Mouse (Mus musculus): Measurements from ENCODE around the gene Igfals. TPM values are rescaled to one million over a fixed set of nuclear protein-coding genes. Genes with fewer than 3 reads are reported as not detected.

Igfals gene
- 0.12 TPM in 1 of 2 replicates, not detected in the other for polyA plus RNA-seq (2012; ENCODE audit: low replicate concordance)

DNA sequence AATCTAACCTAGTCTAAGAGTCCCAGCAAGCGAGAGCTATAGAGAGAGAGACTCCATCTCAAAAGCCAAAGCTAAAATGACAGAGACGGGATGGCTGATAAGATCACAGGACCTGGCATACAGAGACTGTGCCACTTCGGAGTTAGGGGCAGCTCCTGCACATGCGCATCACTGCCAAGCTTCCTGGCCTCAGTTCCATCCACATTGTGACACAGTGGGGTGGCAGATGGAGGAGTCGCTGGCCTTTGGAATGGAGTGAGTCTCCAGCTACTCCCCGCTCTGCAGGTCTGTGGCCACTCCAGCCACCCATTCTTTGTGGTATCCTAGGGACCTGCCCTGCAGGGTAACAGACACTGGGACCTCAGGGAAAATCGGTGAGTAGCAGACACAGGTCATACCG, at the start of gene Igfals:
Igfals (plus strand) TSS at position 222 of the 400 bp plus-strand sequence.

DNA sequence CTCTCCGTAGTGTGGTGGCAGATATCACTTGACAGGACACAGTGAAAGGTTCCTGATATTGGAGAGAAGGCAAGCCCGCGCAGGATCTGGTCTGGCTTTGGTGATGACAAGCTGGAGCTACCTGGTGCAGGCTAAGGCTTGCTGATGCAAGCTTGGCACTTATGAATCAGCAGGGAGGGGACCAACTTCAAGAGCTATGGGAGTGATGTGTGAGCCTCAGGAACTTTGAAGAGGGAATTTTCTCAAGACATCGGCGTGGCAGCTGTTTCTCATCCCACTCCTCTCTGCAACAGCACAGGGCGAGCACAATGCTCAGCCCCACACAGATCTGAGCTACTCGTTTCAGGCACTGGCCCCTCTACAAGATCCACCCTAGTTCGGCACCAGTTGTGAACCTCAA, 26.0 kb upstream of the Igfals start, which contains the start of gene Hagh:
Hagh (plus strand) TSS at position 302 of the 400 bp plus-strand sequence.

DNA sequence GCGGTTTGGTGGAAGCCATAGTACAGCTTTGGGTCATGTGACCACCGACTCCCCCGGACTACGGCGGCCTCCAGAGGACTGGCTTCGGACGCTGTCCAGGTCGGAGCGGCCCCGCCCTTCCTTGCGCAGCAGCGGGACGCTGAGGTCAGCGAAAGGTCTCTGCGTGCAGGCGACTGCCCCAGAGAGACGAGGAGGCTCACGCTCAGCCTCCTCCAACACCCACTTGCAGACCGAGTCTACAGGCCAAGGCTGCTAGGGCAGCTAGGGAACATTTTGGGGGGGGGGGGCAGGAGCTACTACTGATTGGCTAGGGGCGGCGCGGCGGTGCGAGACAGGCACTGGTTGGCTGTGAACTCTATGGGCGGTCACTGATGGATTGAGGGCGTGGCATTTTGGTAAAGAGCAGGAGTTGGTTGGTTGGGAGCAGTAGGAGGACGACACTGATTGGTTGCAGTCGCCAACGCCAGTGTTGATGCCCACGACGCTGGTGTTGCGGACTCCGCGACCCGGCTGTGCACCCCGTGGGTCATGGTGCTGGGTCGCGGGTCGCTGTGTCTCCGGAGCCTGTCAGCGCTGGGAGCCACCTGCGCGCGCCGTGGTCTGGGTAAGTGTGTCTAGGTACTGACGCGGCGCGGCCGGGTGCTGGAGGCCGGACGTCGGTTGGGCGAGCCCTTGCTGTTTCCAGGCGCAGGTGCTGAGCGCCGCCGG, 15.6 kb upstream of the Igfals start, which contains the start of gene Fahd1:
Fahd1 (minus strand) TSS at position 300 of the 708 bp plus-strand sequence.

DNA sequence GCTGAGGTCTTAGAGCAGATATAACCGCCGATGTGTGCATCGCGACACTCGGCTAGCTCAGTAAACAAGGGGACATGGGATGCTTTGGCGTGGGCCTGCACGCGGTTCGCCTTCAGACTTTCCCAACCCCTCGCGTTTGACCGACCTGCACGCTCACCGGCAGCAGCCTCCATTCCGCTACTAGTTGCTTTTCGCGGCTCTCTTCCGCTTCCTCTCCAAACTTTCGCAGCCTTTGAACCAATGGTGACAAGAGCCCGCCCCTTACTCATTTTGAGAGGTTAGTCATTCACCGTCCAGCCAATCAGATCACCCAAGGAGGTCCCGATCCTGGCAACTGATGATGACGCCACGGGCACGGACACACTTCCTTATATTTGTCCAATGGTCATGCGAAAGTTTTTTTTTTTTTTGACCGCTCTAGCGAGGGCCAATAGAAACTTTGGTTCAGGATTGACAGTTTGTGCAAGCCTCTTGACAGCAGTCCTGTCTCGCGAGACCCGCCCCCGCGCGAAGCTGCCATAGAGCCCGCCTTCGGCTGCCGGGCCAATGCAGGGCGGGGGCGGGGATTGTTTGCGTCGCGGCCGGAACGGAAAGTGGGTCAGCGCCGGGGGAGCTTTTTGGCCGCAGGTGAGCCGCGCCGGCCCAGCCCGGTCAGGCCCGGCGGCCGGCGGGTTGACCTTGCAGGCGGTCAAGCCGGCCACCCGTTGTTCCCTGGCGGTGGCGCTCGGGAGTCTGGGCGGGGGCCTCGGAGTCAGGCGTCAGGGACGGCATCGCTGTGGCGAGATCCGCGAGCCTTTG, 20.5 kb downstream of the Igfals start, which contains the start of the genes Nubp2 and Spsb3:
Nubp2 (minus strand) TSS at position 216 of the 798 bp plus-strand sequence.
Spsb3 (plus strand) TSS at position 510 of the 798 bp plus-strand sequence.

DNA sequence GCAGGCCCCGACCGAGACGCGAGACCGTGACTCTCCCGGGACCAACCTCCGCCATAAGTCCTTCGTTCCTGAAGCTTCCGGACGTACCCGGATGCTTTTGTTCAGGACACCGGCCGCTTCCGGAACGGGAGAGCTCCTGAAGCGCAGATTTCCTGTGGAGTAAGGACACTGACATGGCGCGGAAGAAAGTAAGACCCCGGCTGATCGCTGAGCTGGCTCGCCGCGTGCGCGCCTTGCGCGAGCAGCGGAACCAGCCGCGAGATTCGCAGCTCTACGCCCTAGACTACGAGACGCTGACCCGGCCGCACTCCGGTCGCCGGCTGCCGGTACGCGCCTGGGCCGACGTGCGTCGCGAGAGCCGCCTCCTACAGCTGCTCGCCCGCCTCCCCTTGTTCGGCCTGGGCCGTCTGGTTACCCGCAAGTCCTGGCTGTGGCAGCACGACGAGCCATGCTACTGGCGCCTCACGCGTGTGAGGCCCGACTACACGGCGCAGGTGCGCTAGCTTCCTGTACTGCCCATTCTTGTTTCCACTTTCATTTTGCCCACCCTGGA, 29.3 kb downstream of the Igfals start, which contains the start of the genes Eme2 and Mrps34:
Eme2 (minus strand) TSS at position 93 of the 553 bp plus-strand sequence.
Mrps34 (plus strand) TSS at position 122 of the 553 bp plus-strand sequence.

DNA sequence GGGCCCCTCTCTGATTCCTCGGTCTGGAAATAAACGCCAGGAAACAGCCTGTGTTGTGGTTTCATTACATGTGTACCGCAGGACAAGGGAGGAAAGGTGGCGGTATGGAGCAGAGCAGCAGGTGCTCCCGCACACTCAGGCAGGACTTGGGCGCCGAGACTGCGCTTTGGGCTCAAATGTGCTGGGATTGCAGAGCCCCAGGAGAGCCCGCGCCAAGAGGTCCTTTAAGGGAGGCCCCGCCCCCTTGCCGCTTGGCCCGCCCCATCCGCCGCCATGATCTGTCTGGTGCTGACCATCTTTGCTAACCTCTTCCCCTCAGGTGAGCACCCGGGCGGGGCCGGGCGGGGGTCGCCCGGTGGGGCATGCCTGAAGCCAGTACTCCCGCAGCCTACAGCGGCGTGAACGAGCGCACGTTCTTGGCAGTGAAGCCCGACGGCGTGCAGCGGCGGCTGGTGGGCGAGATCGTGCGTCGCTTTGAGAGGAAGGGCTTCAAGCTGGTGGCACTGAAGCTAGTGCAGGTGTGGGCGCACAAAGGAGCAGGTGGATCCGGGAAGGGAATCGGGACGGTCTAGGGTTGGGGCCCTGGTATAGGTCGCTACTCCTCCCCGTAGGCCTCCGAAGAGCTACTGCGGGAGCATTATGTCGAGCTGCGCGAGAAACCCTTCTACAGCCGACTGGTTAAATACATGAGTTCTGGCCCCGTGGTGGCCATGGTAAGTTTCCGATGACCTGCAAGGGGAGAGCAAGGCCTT, 30.6 kb downstream of the Igfals start, which contains the start of gene Nme3:
Nme3 (plus strand) TSS at position 260 of the 752 bp plus-strand sequence.

Other genes starting within 250 kb of the Igfals start
- 37.6 and 45.7 TPM in 2 replicates for gene Tsc2, start 233.4 kb upstream of the Igfals start, polyA plus RNA-seq (2012; ENCODE audit: low replicate concordance)
- gene Nthl1, start 233.3 kb upstream of the Igfals start, polyA plus RNA-seq (2012; ENCODE audit: low replicate concordance): 3.8 and 6.9 TPM in 2 replicates
- gene Slc9a3r2, start 215.7 kb upstream of the Igfals start, polyA plus RNA-seq (2012; ENCODE audit: low replicate concordance): 3.8 and 6.4 TPM in 2 replicates
- 0.36 and 0.52 TPM in 2 replicates for gene Npw, start 207.5 kb upstream of the Igfals start, polyA plus RNA-seq (2012; ENCODE audit: low replicate concordance)
- gene Zfp598, start 196.3 kb upstream of the Igfals start, polyA plus RNA-seq (2012; ENCODE audit: low replicate concordance): 56.2 and 93.5 TPM in 2 replicates
- 0.15 and 0.24 TPM in 2 replicates for gene Syngr3, start 176.0 kb upstream of the Igfals start, polyA plus RNA-seq (2012; ENCODE audit: low replicate concordance)
- 52.3 and 54.6 TPM in 2 replicates for gene Gfer, start 169.8 kb upstream of the Igfals start, polyA plus RNA-seq (2012; ENCODE audit: low replicate concordance)
- gene Noxo1, start 169.8 kb upstream of the Igfals start, polyA plus RNA-seq (2012; ENCODE audit: low replicate concordance): 5.9 and 10.3 TPM in 2 replicates
- gene Tbl3, start 158.3 kb upstream of the Igfals start, polyA plus RNA-seq (2012; ENCODE audit: low replicate concordance): 8.7 and 12.3 TPM in 2 replicates
- 0.16 and 0.36 TPM in 2 replicates for gene Rnf151, start 147.9 kb upstream of the Igfals start, polyA plus RNA-seq (2012; ENCODE audit: low replicate concordance)
- 42.1 and 88.6 TPM in 2 replicates for gene Rps2, start 147.9 kb upstream of the Igfals start, polyA plus RNA-seq (2012; ENCODE audit: low replicate concordance)
- gene Ndufb10, start 141.5 kb upstream of the Igfals start, polyA plus RNA-seq (2012; ENCODE audit: low replicate concordance): 220 and 325 TPM in 2 replicates
- gene Rpl3l, start 138.2 kb upstream of the Igfals start, polyA plus RNA-seq (2012; ENCODE audit: low replicate concordance): 0.31 and 0.38 TPM in 2 replicates
- 43.6 and 56.0 TPM in 2 replicates for gene Msrb1, start 129.4 kb upstream of the Igfals start, polyA plus RNA-seq (2012; ENCODE audit: low replicate concordance)
- 0.94 and 2.2 TPM in 2 replicates for gene Hs3st6, start 113.0 kb upstream of the Igfals start, polyA plus RNA-seq (2012; ENCODE audit: low replicate concordance)
- not detected in 2 replicates for gene Meiob, start 61.7 kb upstream of the Igfals start, polyA plus RNA-seq (2012; ENCODE audit: low replicate concordance)
- gene Hagh, start 25.9 kb upstream of the Igfals start, polyA plus RNA-seq (2012; ENCODE audit: low replicate concordance): 27.6 and 69.0 TPM in 2 replicates
- gene Fahd1, start 15.6 kb upstream of the Igfals start, polyA plus RNA-seq (2012; ENCODE audit: low replicate concordance): 2.7 and 6.5 TPM in 2 replicates
- gene Nubp2, start 20.4 kb downstream of the Igfals start, polyA plus RNA-seq (2012; ENCODE audit: low replicate concordance): 10.4 and 58.7 TPM in 2 replicates
- gene Spsb3, start 20.6 kb downstream of the Igfals start, polyA plus RNA-seq (2012; ENCODE audit: low replicate concordance): 44.2 and 49.9 TPM in 2 replicates
- 20.3 and 41.1 TPM in 2 replicates for gene Eme2, start 29.1 kb downstream of the Igfals start, polyA plus RNA-seq (2012; ENCODE audit: low replicate concordance)
- gene Mrps34, start 29.1 kb downstream of the Igfals start, polyA plus RNA-seq (2012; ENCODE audit: low replicate concordance): 40.1 and 50.8 TPM in 2 replicates
- gene Nme3, start 30.5 kb downstream of the Igfals start, polyA plus RNA-seq (2012; ENCODE audit: low replicate concordance): 19.9 and 39.7 TPM in 2 replicates
- 64.6 and 70.0 TPM in 2 replicates for gene Mapk8ip3, start 71.0 kb downstream of the Igfals start, polyA plus RNA-seq (2012; ENCODE audit: low replicate concordance)
- 9.7 and 10.8 TPM in 2 replicates for gene Jpt2, start 94.7 kb downstream of the Igfals start, polyA plus RNA-seq (2012; ENCODE audit: low replicate concordance)
- 13.8 and 42.6 TPM in 2 replicates for gene Cramp1l, start 149.8 kb downstream of the Igfals start, polyA plus RNA-seq (2012; ENCODE audit: low replicate concordance)
- gene Ift140, start 150.1 kb downstream of the Igfals start, polyA plus RNA-seq (2012; ENCODE audit: low replicate concordance): 12.6 and 17.0 TPM in 2 replicates
- 0.62 TPM in 1 of 2 replicates, not detected in the other for gene Tmem204, start 217.6 kb downstream of the Igfals start, polyA plus RNA-seq (2012; ENCODE audit: low replicate concordance)
- 11.5 and 26.9 TPM in 2 replicates for gene Telo2, start 250.0 kb downstream of the Igfals start, polyA plus RNA-seq (2012; ENCODE audit: low replicate concordance)

All from hematopoietic multipotent progenitor cell, adult 10-12 weeks (in vitro differentiated cells).